Mouse (Mus musculus): ENCODE measurements around the gene Spop. TPM values are rescaled to one million over a fixed set of nuclear protein-coding genes. Genes with fewer than 3 reads are reported as not detected.

Spop gene
- polyA plus RNA-seq, 1 experiment from 2014 or later, result 89.6 TPM

DNA sequence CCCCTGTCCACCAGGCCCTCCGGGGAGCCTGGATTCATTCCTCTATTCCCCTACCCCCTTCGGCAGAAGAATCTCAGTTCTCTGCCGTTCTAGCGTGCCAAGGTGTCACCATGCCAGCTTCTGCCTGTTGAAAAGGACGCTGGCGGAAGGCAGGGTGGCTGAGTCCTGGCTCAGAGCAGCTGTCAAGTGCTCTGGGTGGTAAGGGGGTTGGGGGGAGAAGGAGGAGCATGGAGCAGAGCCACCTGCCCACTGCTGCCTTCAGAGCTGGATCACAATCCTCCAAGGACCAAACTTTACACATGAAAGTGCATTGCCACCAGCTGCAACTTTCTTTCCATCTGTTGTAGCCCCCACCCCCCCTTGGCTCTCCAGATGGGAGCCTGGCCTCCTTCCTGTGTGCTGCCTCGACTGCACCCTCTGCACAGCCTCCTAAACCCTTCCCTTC, 21.6 kb upstream of the Spop start:
- Histone ChIP-seq H3K27me3 (ENCODE audit: control insufficient read depth, insufficient read depth, low read length) (no peaks in the 10 kb centered on the region), H3K9ac (ENCODE audit: low read length) (no peak overlapping the region), H3K36me3 (ENCODE audit: control insufficient read depth, insufficient read depth, low read length) (peaks cover 52% of the 10 kb centered on the region), H3K9me3 (ENCODE audit: control insufficient read depth, low read length) (no peaks in the 10 kb centered on the region), H3K27ac (replicated peaks in 1 of 2; ENCODE audit: control insufficient read depth in 1 of 2, insufficient read depth in 1 of 2, low read depth in 2 of 2, low read length in 2 of 2) (no peak overlapping the region), H3K4me3 (ENCODE audit: control insufficient read depth in 1 of 2, insufficient read depth in 1 of 2, low read depth in 1 of 2, low read length in 2 of 2) (no peak overlapping the region), H3K4me1 (ENCODE audit: control insufficient read depth in 2 of 2, insufficient read depth in 2 of 2, low read length in 2 of 2) (no peaks in the 10 kb centered on the region), H3K4me2 (ENCODE audit: low read length) (no peak overlapping the region)
- 55% methylated on average over 7 of the region's 7 CpGs for WGBS
- ATAC-seq (ENCODE audit: insufficient number of reproducible peaks, insufficient read depth, low FRiP score, low read depth), result no peak

DNA sequence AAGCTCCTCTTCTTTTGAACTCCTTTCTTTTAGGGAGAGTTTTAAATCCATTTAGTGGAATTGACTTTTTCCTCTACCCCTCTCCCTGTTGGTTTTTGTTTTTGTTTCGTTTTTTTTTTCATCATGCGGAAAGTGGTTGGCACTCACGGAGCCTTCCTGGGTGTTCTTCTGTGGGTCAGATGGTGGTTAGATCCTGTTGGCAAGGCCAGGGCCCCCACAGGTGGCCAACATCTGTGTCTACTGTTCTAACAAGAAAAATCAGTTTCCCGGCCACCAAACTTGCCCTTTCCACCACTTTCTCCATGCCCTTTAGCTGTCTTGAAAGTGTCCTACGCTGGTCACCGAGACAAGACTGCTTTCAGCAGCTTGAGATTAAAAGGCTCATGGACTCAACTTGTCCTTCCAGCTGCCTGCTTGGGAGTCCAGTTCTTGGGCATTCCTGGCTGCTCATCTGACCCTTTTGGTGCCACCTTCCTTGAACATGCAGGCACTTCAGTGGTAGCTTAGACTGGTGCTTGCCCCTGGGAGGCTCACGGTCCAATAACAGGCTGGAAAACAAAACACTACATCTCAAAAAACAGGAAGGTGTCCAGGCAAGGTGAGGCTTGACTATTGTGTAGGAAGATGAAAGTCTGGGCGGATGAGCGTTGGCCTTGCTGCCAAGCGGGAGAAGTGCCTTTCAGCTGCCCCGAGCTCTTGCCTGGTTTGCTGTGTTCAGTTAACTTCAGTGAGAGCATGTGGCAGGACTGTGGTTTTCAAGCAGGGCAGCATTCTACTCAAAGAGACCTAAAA, 21.0 kb upstream of the Spop start:
- 71% methylated on average over 11 of the region's 11 CpGs for WGBS
- peaks cover 0 to under 1% of the 10 kb centered on the region in 2 experiments; a peak in 1 of 4 replicates for H3K4me1 ChIP-seq (ENCODE audit: control insufficient read depth in 2 of 2, insufficient read depth in 2 of 2, low read length in 2 of 2)
- no peaks in the 10 kb centered on the region for H3K27me3 ChIP-seq (ENCODE audit: control insufficient read depth, insufficient read depth, low read length)
- no peak overlapping the region for H3K4me3 ChIP-seq (ENCODE audit: control insufficient read depth in 1 of 2, insufficient read depth in 1 of 2, low read depth in 1 of 2, low read length in 2 of 2)
- H3K9ac ChIP-seq (ENCODE audit: low read length), result no peak overlapping the region
- H3K27ac ChIP-seq (replicated peaks in 1 of 2; ENCODE audit: control insufficient read depth in 1 of 2, insufficient read depth in 1 of 2, low read depth in 2 of 2, low read length in 2 of 2), result no peak overlapping the region
- H3K36me3 ChIP-seq (ENCODE audit: control insufficient read depth, insufficient read depth, low read length), result peaks cover 45% of the 10 kb centered on the region
- H3K9me3 ChIP-seq (ENCODE audit: control insufficient read depth, low read length), result no peaks in the 10 kb centered on the region
- ATAC-seq (ENCODE audit: insufficient number of reproducible peaks, insufficient read depth, low FRiP score, low read depth), result no peak
- H3K4me2 ChIP-seq (ENCODE audit: low read length), result no peak overlapping the region

DNA sequence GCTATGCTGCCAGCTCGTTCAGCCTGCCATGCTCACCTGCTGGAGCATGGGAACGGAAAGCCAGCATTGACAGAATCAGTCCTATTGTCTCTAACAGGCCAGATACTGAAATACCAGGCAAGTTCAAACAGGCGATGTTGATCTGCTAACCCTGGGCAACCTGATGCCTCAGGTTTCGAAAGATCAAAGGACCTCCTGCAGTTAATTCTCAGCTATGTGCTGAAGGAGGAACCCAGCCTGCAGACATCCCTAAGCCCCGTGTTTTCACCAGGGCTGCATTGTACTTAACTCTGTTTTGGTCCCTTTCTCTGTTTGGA, 20.4 kb upstream of the Spop start:
- Histone ChIP-seq H3K4me2 (ENCODE audit: low read length) (no peak overlapping the region), H3K36me3 (ENCODE audit: control insufficient read depth, insufficient read depth, low read length) (peaks cover 40% of the 10 kb centered on the region), H3K4me3 (ENCODE audit: control insufficient read depth in 1 of 2, insufficient read depth in 1 of 2, low read depth in 1 of 2, low read length in 2 of 2) (no peak overlapping the region), H3K9me3 (ENCODE audit: control insufficient read depth, low read length) (no peaks in the 10 kb centered on the region), H3K4me1 (ENCODE audit: control insufficient read depth in 2 of 2, insufficient read depth in 2 of 2, low read length in 2 of 2) (peaks cover 3 to 5% of the 10 kb centered on the region in 2 experiments; a peak in 2 of 4 replicates), H3K9ac (ENCODE audit: low read length) (no peak overlapping the region), H3K27me3 (ENCODE audit: control insufficient read depth, insufficient read depth, low read length) (no peaks in the 10 kb centered on the region), H3K27ac (replicated peaks in 1 of 2; ENCODE audit: control insufficient read depth in 1 of 2, insufficient read depth in 1 of 2, low read depth in 2 of 2, low read length in 2 of 2) (no peak overlapping the region)
- ATAC-seq (ENCODE audit: insufficient number of reproducible peaks, insufficient read depth, low FRiP score, low read depth), result no peak
- 34% methylated on average over 5 of the region's 5 CpGs for WGBS

DNA sequence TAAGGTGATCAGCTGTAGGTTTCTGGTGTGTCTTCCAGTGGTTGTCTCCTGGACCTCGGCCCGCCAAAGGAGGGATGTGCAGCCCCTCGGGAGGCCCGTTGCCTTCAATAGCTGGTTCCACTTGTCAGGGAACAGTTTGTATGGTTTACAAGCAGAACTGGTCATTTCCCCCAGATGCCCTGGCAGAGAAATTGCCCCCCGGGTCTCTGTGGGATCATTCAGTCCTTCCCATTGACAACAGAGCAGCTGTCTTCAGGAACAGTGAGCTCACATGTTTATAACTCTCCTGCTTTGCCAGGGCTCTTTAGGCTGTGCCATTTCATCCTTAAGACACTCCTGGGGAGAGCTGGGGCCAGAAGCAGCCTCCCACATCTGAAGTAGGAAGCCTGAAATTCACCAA, 19.8 kb upstream of the Spop start:
- no peak overlapping the region for H3K4me3 ChIP-seq (ENCODE audit: control insufficient read depth in 1 of 2, insufficient read depth in 1 of 2, low read depth in 1 of 2, low read length in 2 of 2)
- no peak overlapping the region for H3K4me2 ChIP-seq (ENCODE audit: low read length)
- no peaks in the 10 kb centered on the region for H3K9me3 ChIP-seq (ENCODE audit: control insufficient read depth, low read length)
- H3K4me1 ChIP-seq (ENCODE audit: control insufficient read depth in 2 of 2, insufficient read depth in 2 of 2, low read length in 2 of 2), result peaks cover 3 to 5% of the 10 kb centered on the region in 2 experiments; a peak in 2 of 4 replicates
- 53% methylated on average over 5 of the region's 5 CpGs for WGBS
- no peaks in the 10 kb centered on the region for H3K27me3 ChIP-seq (ENCODE audit: control insufficient read depth, insufficient read depth, low read length)
- no peak for ATAC-seq (ENCODE audit: insufficient number of reproducible peaks, insufficient read depth, low FRiP score, low read depth)
- H3K27ac ChIP-seq (replicated peaks in 1 of 2; ENCODE audit: control insufficient read depth in 1 of 2, insufficient read depth in 1 of 2, low read depth in 2 of 2, low read length in 2 of 2), result no peak overlapping the region
- peaks cover 33% of the 10 kb centered on the region for H3K36me3 ChIP-seq (ENCODE audit: control insufficient read depth, insufficient read depth, low read length)
- H3K9ac ChIP-seq (ENCODE audit: low read length), result no peak overlapping the region

DNA sequence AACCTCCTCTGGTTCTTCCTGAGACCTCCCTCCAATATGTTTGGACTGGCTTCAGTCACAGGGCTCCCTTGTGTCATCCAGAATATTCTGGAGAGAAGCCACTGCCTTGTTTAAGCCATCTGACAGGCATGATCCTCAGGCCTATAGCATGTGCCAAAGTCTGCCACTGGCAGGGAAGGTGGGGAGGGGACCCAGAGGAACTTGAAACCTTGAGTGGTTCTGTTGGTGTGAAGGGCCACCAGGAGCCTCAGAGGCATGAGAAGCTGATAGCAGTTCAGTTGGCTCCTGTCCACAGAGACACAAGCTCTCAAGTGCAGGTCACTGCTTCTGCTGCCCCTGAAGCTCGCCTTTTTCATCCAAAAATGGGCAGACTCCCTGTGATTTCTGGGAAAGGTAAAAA, 17.3 kb upstream of the Spop start:
- no peak for ATAC-seq (ENCODE audit: insufficient number of reproducible peaks, insufficient read depth, low FRiP score, low read depth)
- H3K9ac ChIP-seq (ENCODE audit: low read length), result no peak overlapping the region
- WGBS, result 50% methylated on average over 1 of the region's 1 CpGs
- H3K36me3 ChIP-seq (ENCODE audit: control insufficient read depth, insufficient read depth, low read length), result peaks cover 9% of the 10 kb centered on the region
- H3K9me3 ChIP-seq (ENCODE audit: control insufficient read depth, low read length), result no peaks in the 10 kb centered on the region
- H3K4me1 ChIP-seq (ENCODE audit: control insufficient read depth in 2 of 2, insufficient read depth in 2 of 2, low read length in 2 of 2), result peaks cover 3 to 5% of the 10 kb centered on the region in 2 experiments; a peak in 2 of 4 replicates
- H3K27me3 ChIP-seq (ENCODE audit: control insufficient read depth, insufficient read depth, low read length), result no peaks in the 10 kb centered on the region
- H3K4me3 ChIP-seq (ENCODE audit: control insufficient read depth in 1 of 2, insufficient read depth in 1 of 2, low read depth in 1 of 2, low read length in 2 of 2), result no peak overlapping the region
- no peak overlapping the region for H3K4me2 ChIP-seq (ENCODE audit: low read length)
- H3K27ac ChIP-seq (replicated peaks in 1 of 2; ENCODE audit: control insufficient read depth in 1 of 2, insufficient read depth in 1 of 2, low read depth in 2 of 2, low read length in 2 of 2), result no peak overlapping the region

DNA sequence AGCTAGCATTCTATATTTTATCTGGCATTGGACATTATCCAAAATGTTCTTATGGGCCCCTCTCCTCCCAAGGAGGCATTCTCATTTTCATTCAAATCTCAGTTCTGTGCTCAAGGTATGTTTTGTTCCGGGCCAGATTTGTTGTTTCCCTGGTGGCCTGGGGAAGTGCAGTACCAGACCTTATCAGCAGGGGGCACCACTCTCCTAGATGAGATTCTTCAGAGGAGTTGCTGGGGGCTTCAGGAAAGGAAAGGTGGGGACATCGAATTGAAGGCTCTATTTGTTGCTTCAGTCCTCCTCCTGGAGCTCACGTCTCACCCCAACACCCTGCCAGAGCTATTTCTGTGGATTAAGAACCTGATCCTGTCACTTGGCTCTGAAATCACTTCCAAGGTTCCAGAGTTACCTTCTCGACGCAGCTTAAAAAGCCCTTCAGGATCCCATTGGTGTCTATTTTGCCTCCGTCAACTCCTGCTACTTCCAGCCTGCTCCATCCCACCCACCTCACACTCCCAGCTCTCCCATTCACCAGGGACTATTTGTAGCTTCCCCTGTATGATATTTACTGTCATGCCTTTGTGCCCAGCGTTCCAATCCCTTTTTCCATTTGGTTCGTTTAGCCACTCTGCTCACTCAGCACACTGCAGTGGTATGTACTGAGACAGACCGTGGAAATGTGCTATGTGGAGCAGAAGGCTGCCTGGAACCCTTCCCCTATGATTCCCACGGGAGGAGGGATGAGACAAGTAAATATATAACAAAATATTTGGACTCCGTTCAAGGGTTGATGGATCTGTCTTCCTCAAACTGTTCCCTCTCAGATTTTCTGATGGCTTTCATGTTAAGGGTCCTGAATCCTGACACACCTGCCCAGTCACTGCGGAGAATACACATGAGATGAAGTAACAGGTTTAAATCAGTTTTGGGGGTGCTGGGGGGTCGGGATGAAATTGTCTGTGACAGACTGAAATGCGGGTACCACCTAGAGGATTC, 15.7 kb upstream of the Spop start:
- H3K27me3 ChIP-seq (ENCODE audit: control insufficient read depth, insufficient read depth, low read length), result no peaks in the 10 kb centered on the region
- no peaks in the 10 kb centered on the region for H3K36me3 ChIP-seq (ENCODE audit: control insufficient read depth, insufficient read depth, low read length)
- peaks cover 14 to 16% of the 10 kb centered on the region in 2 experiments for H3K4me1 ChIP-seq (ENCODE audit: control insufficient read depth in 2 of 2, insufficient read depth in 2 of 2, low read length in 2 of 2)
- 54% methylated on average over 14 of the region's 14 CpGs for WGBS
- no peaks in the 10 kb centered on the region for H3K9me3 ChIP-seq (ENCODE audit: control insufficient read depth, low read length)
- H3K27ac ChIP-seq (replicated peaks in 1 of 2; ENCODE audit: control insufficient read depth in 1 of 2, insufficient read depth in 1 of 2, low read depth in 2 of 2, low read length in 2 of 2), result no peak overlapping the region
- no peak overlapping the region for H3K4me3 ChIP-seq (ENCODE audit: control insufficient read depth in 1 of 2, insufficient read depth in 1 of 2, low read depth in 1 of 2, low read length in 2 of 2)
- H3K4me2 ChIP-seq (ENCODE audit: low read length), result peak overlapping the region; percentile 42
- H3K9ac ChIP-seq (ENCODE audit: low read length), result no peak overlapping the region; the same call in 1 of the 2 replicates
- no peak for ATAC-seq (ENCODE audit: insufficient number of reproducible peaks, insufficient read depth, low FRiP score, low read depth)

DNA sequence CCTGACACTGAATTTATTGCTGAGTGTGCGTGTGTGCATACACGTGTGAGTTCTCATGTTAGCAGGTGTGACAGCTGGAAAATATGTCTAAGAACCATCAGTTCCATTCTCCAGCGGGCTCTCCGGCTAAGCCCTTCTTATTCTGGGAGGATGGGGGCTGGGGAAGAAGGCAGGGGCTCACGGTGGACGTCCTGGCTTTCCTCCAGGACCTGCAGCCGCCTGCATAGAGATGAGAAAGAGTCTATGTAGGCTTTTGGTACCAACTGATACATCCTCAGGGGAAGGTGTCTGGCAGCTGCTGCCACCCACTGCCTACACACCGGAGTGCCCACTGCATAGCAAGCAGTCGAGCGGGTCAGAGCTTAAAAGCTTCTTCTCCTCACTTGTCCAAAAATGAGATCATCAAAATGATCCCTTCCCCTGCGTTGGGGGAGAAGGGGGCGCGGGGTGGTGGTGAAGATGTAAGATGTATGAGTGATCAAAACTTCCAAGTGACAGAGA, 14.3 kb upstream of the Spop start:
- Histone ChIP-seq H3K4me1 (ENCODE audit: control insufficient read depth in 2 of 2, insufficient read depth in 2 of 2, low read length in 2 of 2) (peaks cover 19 to 21% of the 10 kb centered on the region in 2 experiments), H3K9me3 (ENCODE audit: control insufficient read depth, low read length) (no peaks in the 10 kb centered on the region), H3K9ac (ENCODE audit: low read length) (no peak overlapping the region), H3K4me2 (ENCODE audit: low read length) (no peak overlapping the region), H3K27ac (replicated peaks in 1 of 2; ENCODE audit: control insufficient read depth in 1 of 2, insufficient read depth in 1 of 2, low read depth in 2 of 2, low read length in 2 of 2) (no peak overlapping the region), H3K27me3 (ENCODE audit: control insufficient read depth, insufficient read depth, low read length) (no peaks in the 10 kb centered on the region), H3K36me3 (ENCODE audit: control insufficient read depth, insufficient read depth, low read length) (no peaks in the 10 kb centered on the region), H3K4me3 (ENCODE audit: control insufficient read depth in 1 of 2, insufficient read depth in 1 of 2, low read depth in 1 of 2, low read length in 2 of 2) (no peak overlapping the region)
- ATAC-seq (ENCODE audit: insufficient number of reproducible peaks, insufficient read depth, low FRiP score, low read depth), result no peak
- WGBS, result 71% methylated on average over 13 of the region's 13 CpGs
